Mouse (Mus musculus) kidney, adult 2 months (tissue): Measurements from ENCODE around the gene Insrr. TPM values are rescaled to one million over a fixed set of nuclear protein-coding genes. Genes with fewer than 3 reads are reported as not detected.
"Not testable (repeated sequence)": the region's sequence is repeated elsewhere in the genome, so short reads cannot be mapped to it uniquely, and the experiment has no call there.

Experiments used
- DNase-seq: peaks from one replicate; pipeline ENCODE4 v3.0.0; 2021
- H3K27ac ChIP-seq: fragments of 200-500 bp; 2 replicates; pipeline ENCODE4 v1.5.1; 2012; ENCODE audit warnings: low read depth, low read length, control low read depth, inconsistent platforms; ENCODE audit not compliant: insufficient read depth
- H3K27me3 ChIP-seq: fragments of 200-500 bp; replicated peaks from 2 replicates; pipeline ENCODE4 v1.6.1; 2012; ENCODE audit warnings: mild to moderate bottlenecking, moderate library complexity, low read length, inconsistent platforms; ENCODE audit not compliant: control insufficient read depth, insufficient read depth
- H3K36me3 ChIP-seq: fragments of 200-500 bp; 2 replicates; pipeline ENCODE4 v1.6.1; 2012; ENCODE audit warnings: mild to moderate bottlenecking, moderate library complexity, low read length, inconsistent platforms; ENCODE audit not compliant: control insufficient read depth, insufficient read depth
- H3K4me1 ChIP-seq: fragments of 200-500 bp; 2 replicates; pipeline ENCODE4 v1.6.1; 2011; ENCODE audit warnings: low read length; ENCODE audit not compliant: control insufficient read depth, insufficient read depth
- H3K4me3 ChIP-seq: fragments of 200-500 bp; 2 replicates; pipeline ENCODE4 v1.5.1; 2011; ENCODE audit warnings: mild to moderate bottlenecking, low read depth, low read length, control low read depth; ENCODE audit not compliant: insufficient read depth
- CTCF ChIP-seq: fragments of 200-500 bp; conservative IDR thresholded peaks from 2 replicates; pipeline ENCODE4 v1.5.1; 2011; ENCODE audit warnings: low read depth, mild to moderate bottlenecking, control low read depth, low read length, moderate library complexity, mixed read lengths; ENCODE audit not compliant: insufficient read depth, insufficient read length
- POLR2A ChIP-seq: fragments of 200-500 bp; IDR thresholded peaks from one replicate; pipeline ENCODE4 v1.6.1; 2011; ENCODE audit warnings: low read depth, low read length, control low read depth
- WGBS: fragments of 180-500 bp; shearing (Covaris S2); methylation state at CpG from one replicate; pipeline ENCODE4 v1.1.7; 2018; 5-methylcytosine and 5-hydroxymethylcytosine counted together
- polyA plus RNA-seq: library from polyadenylated mRNA; depleted of rRNA; stranded (reverse); fragments of >200 nt; gene quantifications from 2 replicates; pipeline ENCODE4 v1.2.3, GENCODE M21; 2012

The Insrr gene
- polyA plus RNA-seq, 1 experiment, result 23.9 TPM

GRCm38 (mm10) chr3:87812413-87812812 lies 15.7 kb downstream of the Insrr start:
- Histone ChIP-seq H3K4me1 (no peaks in the 10 kb centered on the region), H3K27ac (no peak overlapping the region), H3K4me3 (no peak overlapping the region), H3K27me3 (no peaks in the 10 kb centered on the region), H3K36me3 (no peaks in the 10 kb centered on the region)
- DNase-seq, result no peak
- TF ChIP-seq CTCF (no peak), POLR2A (no peak)
- WGBS, result 64% methylated on average over 4 of the region's 4 CpGs

GRCm38 (mm10) chr3:87812873-87813272 lies 16.1 kb downstream of the Insrr start:
- TF ChIP-seq POLR2A (no peak), CTCF (no peak)
- WGBS, result 40% methylated on average over 10 of the region's 10 CpGs
- DNase-seq, result peak; percentile 38

GRCm38 (mm10) chr3:87816166-87816565 lies 19.4 kb downstream of the Insrr start:
- H3K4me3 ChIP-seq, result no peak overlapping the region
- H3K36me3 ChIP-seq, result no peaks in the 10 kb centered on the region
- no peaks in the 10 kb centered on the region for H3K27me3 ChIP-seq
- no peaks in the 10 kb centered on the region for H3K4me1 ChIP-seq
- WGBS, result 62% methylated on average over 6 of the region's 6 CpGs
- TF ChIP-seq POLR2A (no peak), CTCF (no peak)
- H3K27ac ChIP-seq, result no peak overlapping the region
- no peak for DNase-seq

More at GRCm38 (mm10) chr3:87812873-87813272, 16.1 kb downstream of the Insrr start:
- H3K4me3 ChIP-seq, result no peak overlapping the region
- no peaks in the 10 kb centered on the region for H3K36me3 ChIP-seq
- no peaks in the 10 kb centered on the region for H3K4me1 ChIP-seq
- no peak overlapping the region for H3K27ac ChIP-seq
- H3K27me3 ChIP-seq, result no peaks in the 10 kb centered on the region

- peak; percentile 83 for DNase-seq
- 4% methylated on average over 12 of the region's 12 CpGs for WGBS
- H3K36me3 ChIP-seq, result no peaks in the 10 kb centered on the region
- H3K4me1 ChIP-seq, result no peaks in the 10 kb centered on the region
- no peak for TF ChIP-seq POLR2A
- peak; percentile 98 for TF ChIP-seq CTCF
- H3K27me3 ChIP-seq, result no peaks in the 10 kb centered on the region
- no peak overlapping the region for H3K4me3 ChIP-seq
- H3K27ac ChIP-seq, result no peak overlapping the region
Measured at GRCm38 (mm10) chr3:87816646-87817093, 19.9 kb downstream of the Insrr start.

- WGBS, result 72% methylated on average over 12 of the region's 12 CpGs
- TF ChIP-seq POLR2A (no peak), CTCF (no peak)
- H3K27ac ChIP-seq, result no peak overlapping the region
Measured at GRCm38 (mm10) chr3:87818226-87818625, 21.5 kb downstream of the Insrr start.

GRCm38 (mm10) chr3:87824206-87824605 lies 27.5 kb downstream of the Insrr start, which contains the start of gene Pear1:
Gene Pear1, minus strand, starts transcription at chr3:87824306.
- H3K4me3 ChIP-seq, H3K27ac ChIP-seq, DNase-seq, H3K36me3 ChIP-seq, H3K4me1 ChIP-seq, H3K27me3 ChIP-seq: not testable (repeated sequence)
- WGBS, result 100% methylated on average over 1 of the region's 1 CpGs

More at GRCm38 (mm10) chr3:87818226-87818625, 21.5 kb downstream of the Insrr start:
- Histone ChIP-seq H3K36me3 (no peaks in the 10 kb centered on the region), H3K4me1 (no peaks in the 10 kb centered on the region), H3K27me3 (no peaks in the 10 kb centered on the region), H3K4me3 (no peak overlapping the region)
- no peak for DNase-seq

- no peak for DNase-seq
- Histone ChIP-seq H3K4me3 (no peak overlapping the region), H3K27ac (no peak overlapping the region), H3K4me1 (no peaks in the 10 kb centered on the region), H3K36me3 (no peaks in the 10 kb centered on the region), H3K27me3 (no peaks in the 10 kb centered on the region)
- no peak for TF ChIP-seq POLR2A
- no peak for TF ChIP-seq CTCF
- 40% methylated on average over 4 of the region's 4 CpGs for WGBS
Measured at GRCm38 (mm10) chr3:87828435-87828834, 31.7 kb downstream of the Insrr start.
